Mouse (Mus musculus): ENCODE results near the gene Efhc1.

- TF ChIP-seq CTCF (IDR thresholded peaks at IDR 0.05; ENCODE audit: borderline replicate concordance, insufficient read depth, low read length), result no peak
- no peak for TF ChIP-seq POLR2A (IDR thresholded peaks at IDR 0.05; ENCODE audit: low read depth, low read length)
Observed at GRCm38 (mm10) chr1:21031650-21032049, 80.2 kb downstream of the Efhc1 start.
